Mouse (Mus musculus) liver, embryonic 14.5 days (tissue): ENCODE data around the gene Ostf1.

Source experiments
- CTCF ChIP-seq: IDR thresholded peaks from 2 replicates; pipeline ENCODE4 v1.5.1; 2016; ENCODE audit warnings: antibody characterized with exemption, low read depth, control low read depth
- EP300 ChIP-seq: IDR thresholded peaks from 2 replicates; pipeline ENCODE4 v1.6.1; 2016; ENCODE audit warnings: antibody characterized with exemption, low read depth

GRCm38 (mm10) chr19:18557708-18558107 is 73.9 kb downstream of the Ostf1 start:
- peak; percentile 25; the same call in 1 of the 2 replicates for TF ChIP-seq CTCF
- TF ChIP-seq EP300: no peak
